Mouse (Mus musculus) kidney, postnatal 14 days (tissue): ENCODE data around the gene Scyl1.
A peak's percentile ranks its signal among the peaks of the same experiment; 100 is the strongest.

Experiments
- DNase-seq: peaks from one replicate; pipeline ENCODE4 v3.0.0; 2022; ENCODE audit warnings: mixed read lengths

Scyl1 gene

DNA sequence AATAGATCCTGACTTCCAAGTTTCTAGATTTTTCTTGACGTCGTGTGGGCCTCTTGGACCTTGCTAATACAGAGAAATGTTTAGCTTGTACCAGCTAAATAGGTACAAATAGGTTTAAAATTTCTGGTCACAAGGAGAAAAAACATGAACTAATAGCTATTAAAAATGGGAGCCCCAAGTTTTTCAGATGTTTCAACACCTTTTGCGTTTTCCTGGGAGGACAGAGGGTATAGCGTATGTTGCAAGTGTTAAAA is 31.5 kb upstream of the Scyl1 start:
- DNase-seq, result no peak

DNA sequence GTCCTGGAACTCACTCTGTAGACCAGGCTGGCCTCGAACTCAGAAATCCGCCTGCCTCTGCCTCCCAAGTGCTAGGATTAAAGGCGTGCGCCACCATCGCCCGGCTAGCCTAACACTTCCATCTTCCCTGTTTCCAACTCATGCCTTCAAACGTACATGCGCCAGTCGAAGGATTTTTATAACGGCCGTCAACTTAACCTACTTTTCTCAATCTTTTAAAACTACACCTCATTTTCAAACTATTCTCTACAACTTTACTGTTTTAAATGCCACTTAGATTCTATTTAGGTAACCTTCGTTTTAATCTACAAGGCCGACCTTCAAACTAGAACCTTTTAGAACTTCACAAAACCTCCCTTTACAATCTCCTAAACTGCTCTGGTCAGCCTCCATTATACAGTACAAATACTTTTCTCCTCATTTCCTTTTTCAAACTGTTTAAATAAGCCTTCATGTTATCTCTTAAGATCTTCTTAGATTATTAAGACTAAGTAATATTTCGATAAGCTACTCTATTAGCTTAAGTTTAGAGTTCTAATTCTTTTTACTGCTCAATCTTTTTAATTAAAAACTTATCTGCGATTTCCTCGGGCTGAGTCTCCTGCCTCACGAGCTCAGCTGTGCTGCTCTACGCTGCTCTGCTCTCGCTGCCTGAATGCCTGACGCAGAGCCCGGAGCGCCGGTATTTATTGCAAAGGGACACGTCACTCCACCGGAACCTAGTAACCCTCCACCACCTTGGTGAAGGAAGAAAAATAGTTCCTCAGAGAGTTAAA is 31.0 kb upstream of the Scyl1 start:
- DNase-seq, result peak; percentile 97

DNA sequence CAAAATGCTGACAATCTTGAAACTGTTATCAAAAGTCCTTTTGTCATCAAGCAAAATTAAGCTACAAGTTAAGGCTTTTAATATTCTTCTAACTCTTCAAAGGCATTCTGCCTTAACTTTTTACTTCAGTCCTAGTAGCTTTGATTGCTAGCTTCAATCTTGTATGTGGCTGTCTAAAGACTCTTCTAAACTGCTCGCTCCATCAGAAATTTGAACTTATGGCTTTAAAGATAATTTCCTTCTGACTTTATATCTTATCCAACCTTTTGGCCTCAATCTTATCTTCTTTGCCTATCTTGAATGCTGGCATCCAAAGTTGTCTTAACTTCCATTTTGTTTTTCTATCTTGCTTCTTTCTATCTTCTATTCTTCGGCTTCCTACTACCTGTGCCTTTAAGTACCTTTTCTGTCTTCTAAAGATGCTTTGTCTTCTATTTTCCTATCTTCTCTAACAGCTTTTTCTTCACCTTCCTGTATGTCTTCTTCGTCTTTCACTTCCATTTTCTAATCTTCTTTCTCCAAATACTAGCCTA is 30.3 kb upstream of the Scyl1 start:
- no peak for DNase-seq

DNA sequence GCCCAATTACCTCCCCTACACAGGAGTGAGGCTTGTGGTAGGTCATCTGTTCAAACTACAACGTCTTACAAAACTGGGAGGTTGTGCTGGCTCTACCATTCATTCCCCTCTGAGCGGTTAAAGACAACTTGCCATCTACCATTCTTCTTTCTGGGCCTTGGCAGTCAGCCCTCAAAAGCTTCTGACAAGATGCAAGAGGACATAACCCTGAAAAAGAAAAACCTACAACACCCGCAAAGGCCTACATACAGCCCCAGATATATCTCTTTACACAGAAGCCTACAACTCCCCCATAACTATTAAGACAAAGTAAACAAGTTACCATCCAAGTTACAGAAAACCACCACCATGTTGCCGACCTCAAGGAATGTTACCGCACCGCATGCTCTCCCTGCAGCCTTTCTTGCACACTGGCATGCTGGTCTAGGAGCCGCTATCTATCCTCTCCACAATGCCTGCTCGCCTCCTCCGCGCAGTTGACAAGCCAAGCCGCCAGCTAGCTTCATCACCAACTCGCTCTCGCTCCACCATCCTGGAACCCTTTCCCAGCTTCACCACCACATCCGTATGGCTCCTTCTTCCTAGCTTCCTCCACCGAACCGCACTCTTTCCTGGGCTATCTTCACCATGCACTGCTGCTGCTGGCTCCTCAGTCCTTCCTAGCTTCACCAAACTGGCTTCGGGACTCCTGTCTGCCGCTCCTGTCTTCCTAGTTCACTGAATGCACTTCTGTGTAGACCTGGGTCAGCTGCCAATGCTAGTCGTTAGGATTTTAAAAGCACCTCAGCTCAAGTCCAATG is 29.6 kb upstream of the Scyl1 start:
- DNase-seq, result no peak

DNA sequence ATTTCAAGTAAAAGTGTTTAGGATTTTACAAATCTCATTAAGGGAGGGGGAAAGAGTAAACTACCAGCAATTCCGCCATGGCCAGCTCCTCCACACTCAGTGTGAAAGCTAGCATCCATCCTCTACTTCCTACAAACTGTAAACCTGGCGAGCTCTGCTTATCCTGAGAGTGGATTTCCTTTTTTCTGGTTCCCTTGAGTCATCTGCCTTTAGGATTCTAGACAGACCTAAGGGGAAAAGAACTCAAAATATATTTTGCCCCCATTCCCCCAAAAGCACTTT is 29.1 kb upstream of the Scyl1 start:
- no peak for DNase-seq

DNA sequence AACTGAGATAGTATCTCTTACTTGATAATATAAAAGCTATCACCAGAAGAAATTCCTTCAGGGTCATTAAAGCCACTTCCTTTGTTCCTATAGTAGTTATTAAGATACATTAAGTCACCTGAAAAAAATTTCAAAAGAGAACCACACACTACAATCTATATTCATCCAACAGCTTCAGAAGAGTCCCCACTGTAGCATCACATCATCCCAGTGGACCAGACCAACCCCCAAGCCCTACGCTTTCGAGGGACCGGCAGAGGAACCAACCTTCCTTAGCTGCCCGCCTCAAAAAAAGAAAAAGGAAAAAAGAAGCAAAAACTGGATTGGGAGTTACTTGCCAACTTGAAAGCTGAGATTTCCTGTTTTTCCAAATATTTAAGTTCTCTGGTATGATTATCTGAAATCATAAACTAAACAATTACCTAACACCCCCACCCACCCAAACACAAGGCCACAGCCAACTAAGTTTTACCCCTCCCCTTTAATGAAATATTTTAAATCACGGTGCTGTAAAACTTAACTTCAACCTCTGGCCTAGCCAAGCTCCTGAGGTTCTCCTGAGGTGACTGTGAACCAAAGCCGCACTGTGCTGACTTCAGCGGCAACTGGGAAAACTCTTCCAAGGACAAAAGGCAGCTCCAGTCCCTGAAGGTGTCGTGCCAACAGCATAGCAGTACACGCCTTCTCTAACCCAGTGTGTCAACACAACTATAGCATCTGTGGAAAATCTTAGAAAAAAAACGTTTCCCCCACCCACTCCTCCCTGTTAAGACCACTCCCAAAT is 28.5 kb upstream of the Scyl1 start:
- no peak for DNase-seq

DNA sequence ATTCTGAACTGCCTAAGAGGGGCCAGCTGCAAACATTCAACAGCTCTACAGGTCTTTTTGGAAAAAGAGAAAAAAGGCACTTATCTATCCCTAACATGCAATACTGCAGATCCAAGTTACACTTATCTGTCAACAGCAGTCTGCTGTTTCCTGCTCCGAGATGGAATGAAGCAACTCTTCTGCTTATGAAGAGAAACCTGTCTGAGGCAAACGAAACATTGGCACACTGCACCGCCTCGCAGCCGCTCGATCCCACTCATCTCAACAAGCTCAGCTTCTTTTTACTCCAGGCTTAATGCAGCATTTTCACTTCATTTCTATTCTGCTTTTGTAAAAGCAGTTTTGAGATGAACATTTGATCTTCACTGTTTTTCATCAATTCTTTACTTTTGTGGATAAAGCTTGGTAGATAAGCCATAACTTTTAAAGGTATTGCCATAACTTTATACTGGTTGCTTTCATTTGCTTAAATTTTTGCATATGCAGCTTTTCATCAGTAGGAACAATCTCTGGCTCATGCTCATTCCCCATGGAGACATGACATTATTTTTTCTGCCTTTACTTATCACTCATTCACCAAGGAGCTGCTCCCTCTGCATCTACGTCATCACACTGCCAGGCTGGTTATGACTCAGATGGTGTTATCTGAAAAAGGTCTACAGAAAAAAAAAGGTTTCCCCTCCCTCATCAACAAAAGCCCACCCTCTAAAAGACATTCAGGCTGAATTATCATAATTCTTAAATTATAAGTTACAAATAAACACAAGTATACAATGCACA is 27.7 kb upstream of the Scyl1 start:
- DNase-seq, result no peak

DNA sequence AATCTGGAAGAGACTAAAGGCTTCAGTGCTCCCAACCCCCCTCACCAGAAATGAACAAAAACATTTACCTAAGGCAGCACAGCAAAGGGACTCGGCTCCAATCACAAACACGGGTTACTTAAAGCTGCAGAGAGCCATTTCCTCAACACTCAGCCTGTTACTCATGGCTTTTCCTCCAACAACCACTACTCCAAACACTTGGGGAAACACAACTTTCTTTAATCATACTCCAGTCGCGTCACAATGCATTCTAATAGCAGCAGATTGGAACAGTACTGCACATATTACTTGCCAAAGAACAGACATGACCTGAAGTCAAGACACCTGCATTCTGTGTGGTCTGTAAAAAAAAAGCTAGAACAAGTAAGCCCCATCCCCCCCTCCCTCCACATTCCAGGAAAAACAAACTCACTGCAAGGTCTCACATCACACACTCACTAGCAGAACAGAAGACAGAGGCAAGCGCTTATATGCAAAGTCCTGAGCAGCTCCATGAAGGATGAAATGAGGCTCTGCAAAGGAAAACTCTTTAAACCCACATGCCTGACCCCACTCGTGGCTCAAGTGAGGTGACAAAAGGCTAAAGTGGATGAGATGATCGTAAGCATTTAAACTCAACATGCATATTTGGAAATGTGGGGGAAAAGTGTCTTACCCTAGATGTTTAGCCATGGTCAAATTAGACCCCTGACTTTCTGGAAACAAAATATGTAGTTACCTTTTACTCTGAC is 26.3 kb upstream of the Scyl1 start:
- DNase-seq, result no peak

DNA sequence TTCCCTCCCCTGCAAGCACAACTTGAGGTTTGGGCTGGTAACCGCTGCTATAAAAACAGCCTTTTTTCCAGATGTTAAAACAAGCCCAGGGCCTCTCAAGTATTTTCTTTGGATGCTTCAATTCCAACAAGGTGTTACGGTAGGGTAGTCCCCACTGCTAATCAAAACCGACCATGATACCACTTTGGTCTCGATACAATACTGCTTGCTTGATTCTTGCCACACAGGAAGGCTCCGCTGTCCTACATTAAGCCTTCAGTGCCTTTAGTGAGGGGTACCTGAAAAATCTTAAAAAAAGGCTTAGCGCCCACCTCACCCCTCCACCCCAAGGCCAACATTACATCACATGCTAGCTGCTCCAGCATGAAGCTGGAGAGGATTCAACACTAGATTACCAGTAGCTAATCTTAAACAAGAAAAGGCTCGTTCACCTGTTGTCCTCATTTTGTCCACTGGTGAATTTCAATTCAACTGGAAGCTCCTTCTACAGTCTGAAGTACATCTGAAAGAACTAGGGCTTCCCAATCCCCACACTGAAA is 25.4 kb upstream of the Scyl1 start:
- DNase-seq, result no peak

DNA sequence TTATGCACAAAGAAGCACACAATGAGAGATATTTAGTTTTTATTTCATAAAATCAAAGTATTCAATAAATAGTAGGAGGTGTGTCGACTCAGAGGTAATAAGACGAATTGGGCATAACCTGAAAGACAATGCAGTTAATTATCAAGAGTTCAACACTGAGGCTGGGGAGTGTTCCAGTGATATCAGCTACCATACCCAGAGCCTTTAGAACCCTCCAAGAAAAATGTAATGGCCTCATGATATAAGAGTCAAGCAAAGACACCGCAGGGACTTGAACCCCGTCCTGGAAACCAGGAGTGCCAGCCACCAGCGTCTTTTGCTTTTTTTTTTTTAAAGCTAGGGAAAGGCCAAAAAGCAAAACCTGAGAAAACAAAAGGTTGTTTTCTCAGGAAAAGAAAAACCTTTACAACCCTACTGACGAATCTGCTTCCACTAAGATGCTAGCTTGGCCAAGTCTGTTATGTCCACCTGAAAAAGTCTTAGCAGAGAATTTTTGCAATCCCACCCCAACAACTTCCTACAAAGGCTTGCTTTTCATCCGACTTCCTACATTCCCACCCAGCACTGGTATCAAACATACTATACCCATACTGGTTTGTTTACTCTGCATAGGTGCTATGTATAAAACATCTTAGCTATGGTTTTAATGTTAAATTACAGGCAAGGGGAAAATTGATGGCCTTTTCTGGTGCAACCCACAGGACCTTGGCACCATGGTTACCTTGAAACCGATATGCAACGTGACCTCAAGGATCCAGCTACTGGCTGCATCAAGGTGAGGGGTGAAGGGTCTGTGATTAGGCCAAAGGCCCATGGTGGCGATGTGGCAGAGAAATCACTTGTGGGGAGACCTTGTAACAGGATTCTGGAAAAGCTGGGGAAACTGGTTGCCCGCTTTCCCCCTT is 24.7 kb upstream of the Scyl1 start:
- no peak for DNase-seq

DNA sequence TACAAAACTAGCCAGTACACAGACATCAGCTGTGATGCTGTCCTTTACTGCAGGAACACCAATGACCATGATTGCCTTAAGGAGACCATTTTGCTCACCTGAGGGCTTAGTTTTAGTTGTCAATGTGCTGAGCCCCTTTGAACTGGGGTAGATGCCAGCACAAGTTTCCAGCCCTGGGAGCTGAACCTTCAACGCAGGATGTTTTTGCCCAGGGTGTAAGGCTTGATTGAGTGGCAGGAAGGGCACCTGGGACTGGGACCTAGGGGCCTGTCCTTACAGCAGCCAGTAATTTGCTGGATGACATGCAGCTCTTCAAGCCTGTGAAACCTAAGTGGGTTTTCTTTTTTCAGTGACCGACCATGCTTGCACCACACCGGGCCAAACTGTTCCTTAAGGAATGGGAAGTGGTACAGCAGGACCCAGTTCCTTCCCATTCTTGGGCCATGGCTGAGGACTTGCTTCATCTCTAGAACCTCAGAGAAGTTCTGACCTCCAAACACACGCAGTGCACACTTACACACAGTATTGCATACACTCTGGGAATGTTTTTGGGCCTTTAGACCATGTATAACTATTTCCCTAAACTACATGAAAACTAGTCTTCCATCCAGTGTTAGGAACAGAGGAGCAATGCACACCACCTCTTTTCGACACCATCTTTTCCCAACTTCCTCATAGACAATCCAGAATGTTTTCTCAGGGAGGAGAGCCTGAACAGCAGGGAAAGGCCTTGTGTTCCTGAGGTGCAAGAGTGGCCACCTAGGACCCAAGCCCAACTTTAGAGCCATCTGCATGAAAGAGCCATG is 23.8 kb upstream of the Scyl1 start:
- peak; percentile 56 for DNase-seq

DNA sequence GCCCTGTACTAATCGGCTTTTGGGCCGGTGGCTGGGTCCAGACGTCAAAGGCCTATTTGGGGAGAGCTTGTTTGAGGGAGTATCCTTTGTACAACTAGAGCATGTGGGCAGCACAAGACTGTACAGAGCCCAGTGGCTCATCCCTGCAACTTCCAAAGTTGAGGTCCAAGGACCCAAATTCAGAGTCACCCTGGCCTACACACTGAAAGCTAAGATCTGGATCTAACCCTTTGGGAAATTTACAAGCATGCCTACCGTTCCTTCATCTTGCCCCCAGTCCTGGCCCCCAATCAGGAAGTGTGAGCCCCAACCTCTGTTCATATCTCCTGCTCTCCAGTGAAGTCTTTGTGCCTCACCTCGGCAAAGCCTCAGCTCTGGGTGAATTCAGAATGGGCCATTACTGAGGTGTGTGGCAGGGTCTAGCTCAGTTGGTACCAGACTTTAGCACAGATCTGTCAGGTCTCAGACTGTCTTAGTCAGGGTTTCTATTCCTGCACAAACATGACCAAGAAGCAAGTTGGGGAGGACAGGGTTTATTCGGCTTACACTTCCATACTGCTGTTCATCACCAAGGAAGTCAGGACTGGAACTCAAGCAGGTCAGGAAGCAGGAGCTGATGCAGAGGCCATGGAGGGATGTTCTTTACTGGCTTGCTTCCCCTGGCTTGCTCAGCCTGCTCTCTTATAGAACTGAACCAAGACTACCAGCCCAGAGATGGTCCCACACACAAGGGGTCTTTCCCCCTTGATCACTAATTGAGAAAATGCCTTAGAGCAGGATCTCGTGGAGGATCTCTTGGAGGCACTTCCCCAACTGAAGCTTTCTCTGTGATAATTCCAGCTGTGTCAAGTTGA is 22.9 kb upstream of the Scyl1 start:
- DNase-seq, result peak; percentile 42

DNA sequence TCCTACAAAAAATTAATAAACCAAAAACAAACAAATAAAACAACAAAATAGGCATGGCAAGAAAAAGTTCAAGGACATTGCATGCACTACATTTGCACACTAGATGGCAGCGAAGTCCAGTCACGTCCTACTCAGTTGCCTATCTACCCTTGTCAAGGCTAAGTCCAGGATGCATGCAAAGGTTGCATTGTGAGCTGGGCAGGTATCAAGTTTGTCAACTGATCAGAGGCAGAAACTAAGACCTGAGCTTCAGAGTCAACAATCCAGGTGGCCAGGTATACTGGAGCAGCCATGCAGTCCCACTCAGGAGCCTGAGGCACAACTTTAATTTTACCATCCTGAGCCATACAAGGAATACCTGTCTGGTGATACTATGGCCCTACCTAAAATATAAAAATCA is 21.9 kb upstream of the Scyl1 start:
- peak; percentile 81 for DNase-seq

DNA sequence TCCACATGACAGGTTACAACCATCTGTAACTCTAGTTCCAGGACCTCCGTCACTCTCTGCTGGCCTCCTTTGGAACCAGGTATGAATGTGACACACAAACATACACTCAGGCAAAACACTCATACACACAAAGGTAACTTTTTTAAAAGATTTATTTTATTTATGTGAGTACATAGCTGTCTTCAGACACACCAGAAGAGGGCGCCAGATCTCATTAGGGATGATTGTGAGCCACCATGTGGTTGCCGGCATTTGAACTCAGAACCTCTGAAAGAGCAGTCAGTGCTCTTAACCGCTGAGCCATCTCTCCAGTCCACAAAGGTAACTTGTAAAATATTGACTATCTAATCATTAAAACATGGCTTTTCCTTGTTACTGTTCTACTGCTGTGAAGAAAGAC is 20.1 kb upstream of the Scyl1 start:
- DNase-seq, result no peak

DNA sequence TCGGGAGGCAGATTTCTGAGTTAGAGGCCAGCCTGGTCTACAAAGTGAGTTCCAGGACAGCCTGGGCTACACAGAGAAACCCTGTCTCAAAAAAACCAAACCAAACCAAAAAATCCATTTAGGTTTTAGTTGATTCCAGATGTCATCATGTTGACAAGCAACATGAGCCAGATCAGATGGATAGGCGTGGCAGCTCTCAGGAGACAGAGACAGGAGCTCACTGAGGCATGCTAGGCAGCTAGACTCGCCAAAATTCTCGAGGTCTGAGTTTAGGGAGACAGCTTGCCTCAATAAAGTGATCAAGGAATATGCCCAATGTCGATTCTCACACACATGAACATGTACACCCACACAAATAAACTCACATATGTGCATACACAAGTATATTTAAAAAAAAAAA is 17.8 kb upstream of the Scyl1 start:
- DNase-seq, result no peak

DNA sequence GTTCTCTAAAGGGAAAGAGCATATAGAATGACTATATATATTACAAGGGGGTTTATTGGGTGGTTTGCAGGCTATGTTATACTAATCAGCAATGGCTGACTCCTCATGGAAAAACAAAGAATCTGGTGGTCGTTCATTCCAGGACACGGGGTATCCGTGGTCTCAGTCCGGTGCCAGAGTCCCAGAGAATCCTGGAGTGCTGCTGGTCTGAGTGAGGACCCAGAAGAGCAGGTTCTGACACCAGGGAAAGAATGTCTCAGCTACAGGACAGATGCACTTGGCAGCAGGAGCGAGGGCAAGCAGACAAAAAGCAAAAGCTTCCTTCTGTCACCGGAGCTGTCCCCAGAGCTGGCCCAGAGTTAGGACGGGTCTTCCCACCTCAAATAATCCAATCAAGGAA is 17.4 kb upstream of the Scyl1 start:
- no peak for DNase-seq

DNA sequence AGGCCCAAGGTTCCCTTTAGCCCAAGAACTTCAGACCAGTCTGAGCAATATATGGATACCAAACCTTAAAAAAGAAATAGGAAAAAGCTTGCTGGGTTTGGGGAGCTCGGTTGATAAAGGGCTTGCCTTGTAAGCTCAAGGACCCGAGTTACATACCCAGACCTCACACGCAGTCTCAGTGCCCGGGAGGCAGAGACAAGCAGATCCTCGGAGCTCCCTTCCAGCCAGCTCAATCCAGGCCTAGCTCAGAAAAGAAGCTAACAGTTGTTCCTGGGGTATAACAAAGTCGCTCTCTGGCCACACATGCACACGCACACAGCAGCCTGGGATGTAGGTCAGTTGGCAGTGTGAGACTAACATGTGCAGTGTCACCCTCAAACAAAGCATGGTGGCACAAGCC is 16.7 kb upstream of the Scyl1 start:
- DNase-seq, result no peak

DNA sequence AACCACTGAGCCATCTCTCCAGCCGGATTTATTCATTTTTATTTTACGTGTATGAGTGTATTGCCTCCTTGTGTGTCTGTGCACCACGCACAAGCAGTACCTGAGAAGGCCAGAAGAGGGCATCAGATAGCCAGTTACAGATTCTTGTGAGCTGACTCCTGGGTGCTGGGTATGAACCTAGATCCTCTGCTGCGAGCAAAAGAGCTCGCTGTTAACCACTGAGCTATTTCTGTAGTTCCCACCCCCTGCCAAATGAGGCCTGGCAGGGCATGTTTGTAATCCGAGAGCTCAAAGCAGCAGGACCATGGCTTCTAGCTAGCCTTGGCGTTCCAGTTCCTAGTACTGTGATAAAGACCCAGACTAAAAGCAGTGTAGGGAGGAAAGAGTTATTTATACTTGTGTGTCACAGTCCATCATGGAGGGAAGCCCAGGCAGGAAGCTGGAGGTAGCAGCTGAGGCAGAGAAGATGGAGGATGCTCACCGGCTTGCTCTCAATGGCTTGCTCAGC is 16.0 kb upstream of the Scyl1 start:
- DNase-seq, result peak; percentile 90
